Mouse (Mus musculus): ENCODE data around the gene Serpina7.

DNA sequence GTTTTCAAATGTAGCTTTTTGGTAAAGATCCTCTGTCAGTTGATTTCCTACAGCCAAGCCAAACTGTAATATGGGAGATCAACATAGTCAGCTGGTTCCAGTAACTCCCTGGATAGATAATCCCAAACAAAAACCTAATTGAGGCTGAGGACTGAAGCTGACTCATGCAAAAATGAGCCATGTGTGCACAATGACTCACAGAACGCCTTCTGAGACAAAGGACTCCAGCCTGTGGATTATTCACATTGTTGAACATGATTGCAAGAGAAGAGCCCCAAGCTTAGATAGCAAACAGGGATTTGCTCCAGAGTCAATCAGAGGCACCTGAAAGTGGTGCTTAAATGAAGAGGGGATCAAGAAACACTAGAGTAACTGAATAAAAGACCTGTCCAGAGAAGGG lies 12.2 kb upstream of the Serpina7 start:
- TF ChIP-seq FLI1 (IDR thresholded peaks at IDR 0.05; ENCODE audit: low read length) (no peak), GATA1 (IDR thresholded peaks at IDR 0.05; ENCODE audit: borderline replicate concordance, low read length) (no peak)
